Mouse (Mus musculus) left cerebral cortex, postnatal 25 days (tissue): ENCODE data around the gene Enpep. TPM values are rescaled to one million over a fixed set of nuclear protein-coding genes. Genes with fewer than 3 reads are reported as not detected.
A peak's percentile ranks its signal among the peaks of the same experiment; 100 is the strongest.

ENCODE experiments used
- DNase-seq, 2 experiments: peaks; one replicate each; pipeline ENCODE4 v3.0.0; 2022; ENCODE audit warnings: low spot score in 2 of 2, mixed read lengths in 1 of 2
- intact Hi-C: fragments of 180-260 bp; cut with DNase I; formaldehyde crosslinking; loops from one replicate; pipeline ENCODE4 v1.15.1; 2025
- total RNA-seq, 2 experiments: library from RNA; stranded (reverse); gene quantifications; 2 replicates each; pipeline ENCODE4 v1.2.3; 2021

Gene Enpep
- total RNA-seq, 2 experiments from 2014 or later, result 1.3 to 1.7 TPM

- DNase-seq, result peak in 1 of 2 experiments; percentile 2
- intact Hi-C loops, result no loop called here
Observed at GRCm38 (mm10) chr3:129220681-129221379, 111.7 kb downstream of the Enpep start.

- intact Hi-C loops, result no loop called here
- DNase-seq, result peak in 1 of 2 experiments; percentile 12
Observed at GRCm38 (mm10) chr3:129220086-129220670, 112.3 kb downstream of the Enpep start.

Other genes starting within 250 kb of the Enpep start
- 1 to 10 TPM in 1 of 2 experiments, not detected in 1; 1.3 TPM for gene Pitx2, start 132.8 kb downstream of the Enpep start, total RNA-seq
- 10 to 100 TPM; 33.7 to 34.7 TPM for gene Elovl6, start 199.6 kb upstream of the Enpep start, total RNA-seq